Mouse (Mus musculus): ENCODE data around the gene Dpp9. TPM values are rescaled to one million over a fixed set of nuclear protein-coding genes. Genes with fewer than 3 reads are reported as not detected.
A peak's percentile ranks its signal among the peaks of the same experiment; 100 is the strongest.

Gene Dpp9
- polyA plus RNA-seq, 1 experiment from 2014 or later = 23.5 TPM

DNA sequence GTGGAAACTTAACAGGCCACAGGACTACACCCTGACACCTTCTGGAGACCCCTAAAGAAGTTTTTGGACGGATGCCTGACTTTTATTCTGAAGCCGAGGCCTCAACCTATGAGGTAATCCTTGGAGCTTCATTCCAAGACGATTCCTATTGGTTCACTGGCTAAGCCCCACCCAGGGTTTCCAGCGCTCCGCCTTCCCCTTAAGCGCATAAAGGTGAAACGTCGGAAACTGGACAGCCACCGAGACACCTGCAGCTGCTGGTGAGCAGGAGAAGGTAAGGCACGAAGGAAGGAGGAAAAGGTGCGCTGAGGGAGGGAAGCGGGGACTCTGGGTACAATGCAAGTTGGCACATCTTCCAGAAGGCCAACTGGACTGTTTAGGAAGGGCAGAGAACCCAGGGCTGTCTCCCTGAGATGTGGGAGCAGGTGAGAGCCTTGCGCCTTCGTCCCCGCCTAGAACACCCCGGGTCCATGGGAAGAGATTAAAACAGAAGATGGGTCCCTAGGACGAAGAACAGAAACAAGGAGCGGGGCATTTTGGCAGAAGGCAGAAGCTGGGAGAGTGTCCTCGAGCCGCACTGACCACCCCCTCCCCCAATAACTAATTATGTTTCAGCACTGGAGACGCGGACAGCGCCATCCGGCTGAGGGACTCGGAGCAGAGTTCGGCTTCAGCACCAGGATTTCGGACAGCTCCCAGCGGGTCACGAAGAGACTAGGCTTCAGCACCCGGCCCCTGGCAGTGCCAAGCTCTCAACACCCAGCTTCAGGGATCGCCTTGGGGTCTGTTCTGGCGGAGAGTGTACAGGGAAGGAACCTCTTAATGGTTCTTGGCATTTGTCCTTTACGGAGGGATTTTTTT lies 23.1 kb upstream of the Dpp9 start:
- Histone ChIP-seq H3K27ac (ENCODE audit: low read length) (no peak overlapping the region), H3K4me1 (ENCODE audit: control insufficient read depth, low read depth, low read length) (no peaks in the 10 kb centered on the region), H3K36me3 (ENCODE audit: control insufficient read depth, insufficient read depth) (no peaks in the 10 kb centered on the region), H3K4me2 (ENCODE audit: low read depth, low read length) (no peak overlapping the region), H3K4me3 (ENCODE audit: low read depth, low read length) (no peak overlapping the region), H3K9ac (ENCODE audit: low read depth, low read length) (no peak overlapping the region), H3K27me3 (ENCODE audit: control insufficient read depth, insufficient read depth, low read depth, low read length) (peaks cover 6% of the 10 kb centered on the region), H3K9me3 (replicated peaks; ENCODE audit: control insufficient read depth, low read length) (no peaks in the 10 kb centered on the region)
- ATAC-seq (ENCODE audit: low read depth) = 0 out of 2 replicates have a peak, but pooled peaks have one; percentile 27
- 2% methylated on average over 33 of the region's 33 CpGs for WGBS (ENCODE audit: insufficient replicate concordance)

GRCm38 (mm10) chr17:56233818-56234469 lies 15.2 kb upstream of the Dpp9 start:
- H3K9ac ChIP-seq (ENCODE audit: low read depth, low read length) = no peak overlapping the region
- WGBS (ENCODE audit: insufficient replicate concordance) = 3% methylated on average over 14 of the region's 14 CpGs
- peak; percentile 61 for ATAC-seq (ENCODE audit: low read depth)
- no peaks in the 10 kb centered on the region for H3K4me1 ChIP-seq (ENCODE audit: control insufficient read depth, low read depth, low read length)
- H3K27ac ChIP-seq (ENCODE audit: low read length) = no peak overlapping the region
- H3K4me2 ChIP-seq (ENCODE audit: low read depth, low read length) = no peak overlapping the region
- H3K36me3 ChIP-seq (ENCODE audit: control insufficient read depth, insufficient read depth) = no peaks in the 10 kb centered on the region
- H3K27me3 ChIP-seq (ENCODE audit: control insufficient read depth, insufficient read depth, low read depth, low read length) = no peaks in the 10 kb centered on the region
- H3K4me3 ChIP-seq (ENCODE audit: low read depth, low read length) = no peak overlapping the region
- H3K9me3 ChIP-seq (replicated peaks; ENCODE audit: control insufficient read depth, low read length) = no peaks in the 10 kb centered on the region

DNA sequence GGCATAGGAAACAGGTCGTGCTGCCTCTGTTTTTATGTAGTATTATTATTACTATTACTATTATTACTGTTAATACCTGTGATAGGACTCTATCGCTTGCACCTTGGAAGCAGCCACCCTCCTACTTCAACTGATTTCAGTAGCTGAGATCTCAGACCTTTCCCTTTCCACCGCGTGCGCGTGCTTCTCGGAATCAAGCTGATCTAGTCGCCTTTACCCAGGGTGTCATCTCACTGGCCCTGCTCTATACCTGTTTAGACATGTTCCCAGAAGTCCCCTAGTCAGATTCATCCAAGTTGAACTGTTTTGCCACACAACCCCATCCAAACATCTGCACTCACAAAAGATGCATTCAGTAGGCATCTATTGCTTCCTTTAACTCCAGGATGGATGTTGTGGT lies 14.7 kb upstream of the Dpp9 start:
- no peak for ATAC-seq (ENCODE audit: low read depth)

DNA sequence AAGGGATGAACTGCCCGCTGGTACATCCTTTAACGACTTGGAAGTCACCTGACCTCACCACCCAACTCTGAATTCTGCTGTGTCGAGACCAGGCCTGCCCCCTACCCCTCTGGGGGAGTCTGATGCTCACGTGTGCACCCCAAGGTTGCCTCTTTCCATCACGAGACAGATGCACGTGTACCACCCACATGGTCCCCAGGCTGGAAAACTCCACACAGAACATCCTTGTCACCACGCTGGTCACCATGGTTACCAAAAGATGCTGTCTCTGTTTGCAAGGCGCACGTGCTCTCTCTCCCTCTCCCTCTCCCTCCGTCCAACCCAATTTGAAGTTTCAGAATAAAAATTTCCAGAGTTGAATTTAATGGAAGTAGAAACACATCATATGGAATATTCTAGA lies 11.2 kb upstream of the Dpp9 start:
- 55% methylated on average over 10 of the region's 10 CpGs for WGBS (ENCODE audit: insufficient replicate concordance)

More for the DNA sequence above, 14.7 kb upstream of the Dpp9 start:
- H3K9ac ChIP-seq (ENCODE audit: low read depth, low read length) = no peak overlapping the region
- H3K4me2 ChIP-seq (ENCODE audit: low read depth, low read length) = no peak overlapping the region
- no peak overlapping the region for H3K27ac ChIP-seq (ENCODE audit: low read length)
- no peak overlapping the region for H3K4me3 ChIP-seq (ENCODE audit: low read depth, low read length)
- WGBS (ENCODE audit: insufficient replicate concordance) = 45% methylated on average over 8 of the region's 8 CpGs
- H3K27me3 ChIP-seq (ENCODE audit: control insufficient read depth, insufficient read depth, low read depth, low read length) = no peaks in the 10 kb centered on the region
- no peaks in the 10 kb centered on the region for H3K36me3 ChIP-seq (ENCODE audit: control insufficient read depth, insufficient read depth)
- H3K9me3 ChIP-seq (replicated peaks; ENCODE audit: control insufficient read depth, low read length) = no peaks in the 10 kb centered on the region
- H3K4me1 ChIP-seq (ENCODE audit: control insufficient read depth, low read depth, low read length) = no peaks in the 10 kb centered on the region

GRCm38 (mm10) chr17:56226566-56226965 lies 7.9 kb upstream of the Dpp9 start:
- no peaks in the 10 kb centered on the region for H3K4me1 ChIP-seq (ENCODE audit: control insufficient read depth, low read depth, low read length)
- H3K27me3 ChIP-seq (ENCODE audit: control insufficient read depth, insufficient read depth, low read depth, low read length) = no peaks in the 10 kb centered on the region
- H3K36me3 ChIP-seq (ENCODE audit: control insufficient read depth, insufficient read depth) = no peaks in the 10 kb centered on the region
- H3K27ac ChIP-seq (ENCODE audit: low read length) = no peak overlapping the region
- no peak overlapping the region for H3K4me3 ChIP-seq (ENCODE audit: low read depth, low read length)
- ATAC-seq (ENCODE audit: low read depth) = no peak
- no peak overlapping the region for H3K4me2 ChIP-seq (ENCODE audit: low read depth, low read length)
- H3K9ac ChIP-seq (ENCODE audit: low read depth, low read length) = no peak overlapping the region
- 44% methylated on average over 3 of the region's 3 CpGs for WGBS (ENCODE audit: insufficient replicate concordance)
- H3K9me3 ChIP-seq (replicated peaks; ENCODE audit: control insufficient read depth, low read length) = no peaks in the 10 kb centered on the region

More for the DNA sequence above, 11.2 kb upstream of the Dpp9 start:
- Histone ChIP-seq H3K4me1 (ENCODE audit: control insufficient read depth, low read depth, low read length) (no peaks in the 10 kb centered on the region), H3K9ac (ENCODE audit: low read depth, low read length) (no peak overlapping the region), H3K9me3 (replicated peaks; ENCODE audit: control insufficient read depth, low read length) (no peaks in the 10 kb centered on the region), H3K27ac (ENCODE audit: low read length) (no peak overlapping the region), H3K27me3 (ENCODE audit: control insufficient read depth, insufficient read depth, low read depth, low read length) (no peaks in the 10 kb centered on the region), H3K36me3 (ENCODE audit: control insufficient read depth, insufficient read depth) (no peaks in the 10 kb centered on the region), H3K4me2 (ENCODE audit: low read depth, low read length) (no peak overlapping the region), H3K4me3 (ENCODE audit: low read depth, low read length) (no peak overlapping the region)
- no peak for ATAC-seq (ENCODE audit: low read depth)

DNA sequence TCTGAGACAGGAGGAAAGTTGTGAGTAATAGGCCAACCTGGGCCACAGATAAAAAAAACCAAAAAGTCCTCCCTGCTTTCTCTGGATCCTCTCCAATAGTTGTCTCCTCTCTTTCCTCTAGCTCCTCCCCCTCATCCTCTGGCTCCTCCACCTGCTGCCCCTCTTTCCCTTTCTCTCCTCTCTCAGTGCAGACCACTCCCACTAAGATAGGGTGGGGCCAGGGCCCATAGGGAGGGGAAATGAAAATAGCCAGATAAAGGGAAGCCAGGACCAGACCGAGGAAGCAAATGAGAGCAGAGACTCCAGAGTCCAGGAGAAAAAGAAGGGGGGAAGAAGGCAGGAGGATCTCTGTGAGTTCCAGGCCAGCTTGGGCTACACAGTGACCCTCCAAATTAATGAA lies 6.2 kb upstream of the Dpp9 start:
- H3K9ac ChIP-seq (ENCODE audit: low read depth, low read length) = no peak overlapping the region
- no peaks in the 10 kb centered on the region for H3K27me3 ChIP-seq (ENCODE audit: control insufficient read depth, insufficient read depth, low read depth, low read length)
- WGBS (ENCODE audit: insufficient replicate concordance) = 16% methylated on average over 1 of the region's 1 CpGs

DNA sequence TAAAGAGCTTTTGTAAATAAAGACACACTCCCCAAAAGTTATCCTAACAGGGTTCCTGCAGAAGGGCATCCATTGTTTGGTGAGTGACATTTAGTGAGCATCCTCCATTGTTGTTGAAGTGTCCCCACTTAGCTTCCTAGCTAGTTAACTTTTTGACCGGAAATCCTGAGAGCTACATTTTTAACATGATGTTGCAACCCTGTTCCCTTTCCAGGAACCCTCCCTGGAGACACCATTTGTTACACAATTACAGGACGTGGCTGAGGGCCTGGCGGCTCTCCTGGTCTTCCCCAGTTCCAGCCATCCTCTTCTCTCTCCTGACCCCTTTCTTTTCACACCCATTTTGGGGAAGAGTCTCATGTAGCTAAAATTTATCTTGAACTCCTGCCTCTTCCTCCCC lies 1.1 kb upstream of the Dpp9 start:
- ATAC-seq (ENCODE audit: low read depth) = 0 out of 2 replicates have a peak, but pooled peaks have one; percentile 8
- Histone ChIP-seq H3K4me1 (ENCODE audit: control insufficient read depth, low read depth, low read length) (peaks cover 16% of the 10 kb centered on the region), H3K4me2 (ENCODE audit: low read depth, low read length) (peak overlapping the region; percentile 87; the same call in 1 of the 2 replicates), H3K4me3 (ENCODE audit: low read depth, low read length) (no peak overlapping the region), H3K9me3 (replicated peaks; ENCODE audit: control insufficient read depth, low read length) (no peaks in the 10 kb centered on the region), H3K36me3 (ENCODE audit: control insufficient read depth, insufficient read depth) (no peaks in the 10 kb centered on the region), H3K27me3 (ENCODE audit: control insufficient read depth, insufficient read depth, low read depth, low read length) (no peaks in the 10 kb centered on the region), H3K9ac (ENCODE audit: low read depth, low read length) (no peak overlapping the region), H3K27ac (ENCODE audit: low read length) (peak overlapping the region; percentile 45)
- WGBS (ENCODE audit: insufficient replicate concordance) = 30% methylated on average over 3 of the region's 3 CpGs

More for the DNA sequence above, 6.2 kb upstream of the Dpp9 start:
- no peak overlapping the region for H3K27ac ChIP-seq (ENCODE audit: low read length)
- H3K4me2 ChIP-seq (ENCODE audit: low read depth, low read length) = no peak overlapping the region
- ATAC-seq (ENCODE audit: low read depth) = no peak
- no peaks in the 10 kb centered on the region for H3K36me3 ChIP-seq (ENCODE audit: control insufficient read depth, insufficient read depth)
- no peaks in the 10 kb centered on the region for H3K9me3 ChIP-seq (replicated peaks; ENCODE audit: control insufficient read depth, low read length)
- no peaks in the 10 kb centered on the region for H3K4me1 ChIP-seq (ENCODE audit: control insufficient read depth, low read depth, low read length)
- H3K4me3 ChIP-seq (ENCODE audit: low read depth, low read length) = no peak overlapping the region

DNA sequence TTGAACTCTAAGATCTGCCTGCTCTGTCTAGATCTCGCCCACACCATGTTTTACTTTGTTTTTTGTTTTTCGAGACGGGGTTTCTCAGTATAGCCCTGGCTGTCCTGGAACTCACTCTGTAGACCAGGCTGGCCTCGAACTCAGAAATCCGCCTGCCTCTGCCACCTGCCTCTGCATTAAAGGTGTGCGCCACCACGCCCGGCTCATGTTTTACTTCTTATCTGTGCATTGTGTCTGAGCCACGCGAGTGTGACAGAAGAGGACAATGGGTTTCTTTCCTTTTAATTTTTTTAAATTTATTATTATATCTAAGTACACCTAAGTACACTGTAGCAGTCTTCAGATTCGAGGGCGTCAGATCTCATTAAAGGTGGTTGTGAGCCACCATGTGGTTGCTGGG lies 546 bp upstream of the Dpp9 start:
- no peaks in the 10 kb centered on the region for H3K27me3 ChIP-seq (ENCODE audit: control insufficient read depth, insufficient read depth, low read depth, low read length)
- peak overlapping the region; percentile 82 for H3K9ac ChIP-seq (ENCODE audit: low read depth, low read length)
- no peaks in the 10 kb centered on the region for H3K36me3 ChIP-seq (ENCODE audit: control insufficient read depth, insufficient read depth)
- H3K4me2 ChIP-seq (ENCODE audit: low read depth, low read length) = peak overlapping the region; percentile 87
- WGBS (ENCODE audit: insufficient replicate concordance) = 28% methylated on average over 12 of the region's 12 CpGs
- ATAC-seq (ENCODE audit: low read depth) = no peak
- peak overlapping the region; percentile 82 for H3K4me3 ChIP-seq (ENCODE audit: low read depth, low read length)
- no peaks in the 10 kb centered on the region for H3K9me3 ChIP-seq (replicated peaks; ENCODE audit: control insufficient read depth, low read length)
- H3K4me1 ChIP-seq (ENCODE audit: control insufficient read depth, low read depth, low read length) = peaks cover 16% of the 10 kb centered on the region
- H3K27ac ChIP-seq (ENCODE audit: low read length) = peak overlapping the region; percentile 45

GRCm38 (mm10) chr17:56217670-56218069 lies 1.0 kb downstream of the Dpp9 start:
- WGBS (ENCODE audit: insufficient replicate concordance) = 63% methylated on average over 13 of the region's 13 CpGs
- peak overlapping the region; percentile 87 for H3K4me2 ChIP-seq (ENCODE audit: low read depth, low read length)
- no peak overlapping the region for H3K27ac ChIP-seq (ENCODE audit: low read length)
- no peaks in the 10 kb centered on the region for H3K27me3 ChIP-seq (ENCODE audit: control insufficient read depth, insufficient read depth, low read depth, low read length)
- no peaks in the 10 kb centered on the region for H3K36me3 ChIP-seq (ENCODE audit: control insufficient read depth, insufficient read depth)
- H3K9me3 ChIP-seq (replicated peaks; ENCODE audit: control insufficient read depth, low read length) = no peaks in the 10 kb centered on the region
- peak overlapping the region; percentile 82 for H3K9ac ChIP-seq (ENCODE audit: low read depth, low read length)
- no peak for ATAC-seq (ENCODE audit: low read depth)
- H3K4me1 ChIP-seq (ENCODE audit: control insufficient read depth, low read depth, low read length) = peaks cover 22% of the 10 kb centered on the region
- peak overlapping the region; percentile 82 for H3K4me3 ChIP-seq (ENCODE audit: low read depth, low read length)
